Mouse (Mus musculus) spleen, adult 18-20 months (tissue): ENCODE measurements around the gene Gsx1.

Source experiments
- DNase-seq, 2 experiments: peaks; one replicate each; pipeline ENCODE4 v3.0.0; 2022; ENCODE audit warnings: mixed read lengths in 2 of 2

Gsx1 gene

GRCm38 (mm10) chr5:147188571-147188975 is at the start of gene Gsx1:
TSS of gene Gsx1 (plus strand) at chr5:147188696.
- peak in 1 of 2 experiments; percentile 36 for DNase-seq

- peak in 1 of 2 experiments; percentile 4 for DNase-seq
These were observed 41.2 kb upstream of the Gsx1 start for GRCm38 (mm10) chr5:147147340-147147739.

- no peak for DNase-seq
These were observed 33.6 kb upstream of the Gsx1 start for GRCm38 (mm10) chr5:147154806-147155371.

- no peak for DNase-seq
These were observed 32.9 kb upstream of the Gsx1 start for GRCm38 (mm10) chr5:147155449-147156133.

GRCm38 (mm10) chr5:147156376-147156775 is 32.1 kb upstream of the Gsx1 start:
- no peak for DNase-seq

GRCm38 (mm10) chr5:147157441-147157840 is 31.1 kb upstream of the Gsx1 start:
- DNase-seq: no peak

GRCm38 (mm10) chr5:147159320-147159719 is 29.2 kb upstream of the Gsx1 start:
- DNase-seq: no peak

GRCm38 (mm10) chr5:147159792-147160191 is 28.7 kb upstream of the Gsx1 start:
- no peak for DNase-seq

- DNase-seq: no peak
These were observed 23.4 kb upstream of the Gsx1 start for GRCm38 (mm10) chr5:147165060-147165459.

- DNase-seq: no peak
These were observed 18.4 kb upstream of the Gsx1 start for GRCm38 (mm10) chr5:147170088-147170487.

GRCm38 (mm10) chr5:147174046-147174445 is 14.4 kb upstream of the Gsx1 start:
- no peak for DNase-seq

- DNase-seq: no peak
These were observed 3.2 kb upstream of the Gsx1 start for GRCm38 (mm10) chr5:147185174-147185915.

GRCm38 (mm10) chr5:147186001-147186431 is 2.5 kb upstream of the Gsx1 start:
- DNase-seq: peak; percentile 14 to 31

GRCm38 (mm10) chr5:147186781-147187551 is 1.5 kb upstream of the Gsx1 start:
- no peak for DNase-seq

- DNase-seq: no peak
These were observed 835 bp upstream of the Gsx1 start for GRCm38 (mm10) chr5:147187552-147188170.

- DNase-seq: no peak
These were observed 660 bp downstream of the Gsx1 start for GRCm38 (mm10) chr5:147189156-147189555.

- no peak for DNase-seq
These were observed 1.5 kb downstream of the Gsx1 start for GRCm38 (mm10) chr5:147189836-147190602.

GRCm38 (mm10) chr5:147190885-147191284 is 2.4 kb downstream of the Gsx1 start:
- DNase-seq: no peak

- DNase-seq: no peak
These were observed 3.5 kb downstream of the Gsx1 start for GRCm38 (mm10) chr5:147191801-147192575.

GRCm38 (mm10) chr5:147192576-147192960 is 4.1 kb downstream of the Gsx1 start:
- DNase-seq: no peak

GRCm38 (mm10) chr5:147204905-147205304 is 16.4 kb downstream of the Gsx1 start:
- DNase-seq: no peak
